Mouse (Mus musculus) hindbrain, postnatal 0 days (tissue): ENCODE results near the gene Rpl23. TPM values are rescaled to one million over a fixed set of nuclear protein-coding genes. Genes with fewer than 3 reads are reported as not detected.

Experiments used
- ATAC-seq: fragments of 200-750 bp; cut with Nextera tagmentation; 2 replicates; pipeline ENCODE4 v1.8.0; 2017; ENCODE audit warnings: mild to moderate bottlenecking, moderate TSS enrichment, moderate library complexity
- DNase-seq: peaks from one replicate; pipeline ENCODE4 v3.0.0-alpha.2; 2015; ENCODE audit warnings: low spot score
- H3K27ac ChIP-seq: fragments of 300-500 bp; sonication (generic); 2 replicates; pipeline ENCODE4 v1.5.1; 2014; ENCODE audit warnings: mild to moderate bottlenecking
- H3K27me3 ChIP-seq: fragments of 300-500 bp; sonication (generic); 2 replicates; pipeline ENCODE4 v1.6.1; 2014; ENCODE audit warnings: low read length, mixed read lengths; ENCODE audit not compliant: insufficient read depth
- H3K36me3 ChIP-seq: fragments of 300-500 bp; sonication (generic); 2 replicates; pipeline ENCODE4 v1.6.1; 2014; ENCODE audit warnings: low read length, mixed read lengths; ENCODE audit not compliant: insufficient read depth
- H3K4me1 ChIP-seq: fragments of 300-500 bp; sonication (generic); 2 replicates; pipeline ENCODE4 v1.6.1; 2014; ENCODE audit warnings: antibody characterized with exemption, low read length, mixed read lengths; ENCODE audit not compliant: insufficient read depth
- H3K4me2 ChIP-seq: fragments of 300-500 bp; sonication (generic); 2 replicates; pipeline ENCODE4 v1.6.1; 2014; ENCODE audit warnings: low read depth, mild to moderate bottlenecking, low read length, moderate library complexity, mixed read lengths
- H3K4me3 ChIP-seq: fragments of 300-500 bp; sonication (generic); 2 replicates; pipeline ENCODE4 v1.5.1; 2014; ENCODE audit warnings: low read length
- H3K9ac ChIP-seq: fragments of 300-500 bp; sonication (generic); replicated peaks from 2 replicates; pipeline ENCODE4 v1.6.1; 2014; ENCODE audit warnings: mild to moderate bottlenecking, low read length, moderate library complexity, mixed read lengths
- H3K9me3 ChIP-seq: fragments of 300-500 bp; sonication (generic); 2 replicates; pipeline ENCODE4 v1.6.1; 2016; ENCODE audit warnings: low read length, mixed read lengths
- CTCF ChIP-seq: IDR thresholded peaks from 2 replicates; pipeline ENCODE4 v1.5.1; 2016; ENCODE audit warnings: antibody characterized with exemption, control low read depth, low read depth
- WGBS: fragments of 180-500 bp; shearing (Covaris S2); extraction: QIAGEN DNeasy Blood & Tissue Kit; methylation state at CpG from one replicate; pipeline ENCODE4 v1.1.7; 2014; 5-methylcytosine and 5-hydroxymethylcytosine counted together
- polyA plus RNA-seq: library from polyadenylated mRNA; unstranded; fragments of >200 nt; fragmentation: Nextera tagmentation; extraction: Ambion mirVana; gene quantifications from 2 replicates; pipeline ENCODE4 v1.2.1, GENCODE M21; 2015
- total RNA-seq: library from RNA; depleted of rRNA; stranded (reverse); fragments of >200 nt; gene quantifications from 2 replicates; pipeline ENCODE4 v1.2.3, GENCODE M21; 2014

Rpl23 gene
- total and polyA plus RNA-seq, 2 experiments from 2014 or later = 124 to 351 TPM

GRCm38 (mm10) chr11:97771410-97771809 lies 10.8 kb downstream of the Rpl23 start:
- H3K9ac ChIP-seq = no peak overlapping the region
- no peaks in the 10 kb centered on the region for H3K27me3 ChIP-seq
- no peak overlapping the region for H3K4me3 ChIP-seq
- no peak overlapping the region for H3K27ac ChIP-seq
- H3K9me3 ChIP-seq = no peaks in the 10 kb centered on the region
- DNase-seq = no peak
- H3K4me2 ChIP-seq = no peak overlapping the region
- H3K36me3 ChIP-seq = 0 out of 2 replicates have a peak, but pooled peaks cover under 1% of the 10 kb centered on the region
- TF ChIP-seq CTCF = no peak
- WGBS = 84% methylated on average over 14 of the region's 14 CpGs
- no peaks in the 10 kb centered on the region for H3K4me1 ChIP-seq
- ATAC-seq = no peak

DNA sequence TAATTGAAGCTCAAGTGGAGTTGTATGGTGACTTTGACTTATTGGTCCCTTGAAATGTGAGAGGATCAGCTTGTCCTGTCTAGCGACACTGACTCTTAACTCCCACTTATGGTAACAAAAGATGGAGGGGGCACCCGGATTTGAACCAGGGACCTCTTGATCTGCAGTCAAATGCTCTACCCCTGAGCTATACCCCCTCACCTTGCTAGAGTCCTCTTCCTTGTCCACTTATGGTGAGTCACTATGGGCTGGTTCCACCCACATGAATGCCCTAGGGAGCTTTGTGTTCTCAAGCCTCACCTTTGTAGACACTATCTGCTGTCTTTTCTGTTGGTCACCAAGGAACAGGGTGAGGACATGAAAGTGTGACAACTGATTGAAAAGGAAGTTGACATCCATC lies 12.5 kb downstream of the Rpl23 start:
- Histone ChIP-seq H3K4me1 (peaks cover 7% of the 10 kb centered on the region), H3K27me3 (no peaks in the 10 kb centered on the region), H3K27ac (no peak overlapping the region), H3K9me3 (no peaks in the 10 kb centered on the region), H3K4me3 (no peak overlapping the region), H3K36me3 (no peaks in the 10 kb centered on the region), H3K4me2 (no peak overlapping the region), H3K9ac (no peak overlapping the region)
- DNase-seq = no peak
- 48% methylated on average over 2 of the region's 2 CpGs for WGBS
- ATAC-seq = no peak
- TF ChIP-seq CTCF = no peak

- Histone ChIP-seq H3K9ac (peak within 1 kb of the TSS; percentile 88), H3K4me3 (peak within 1 kb of the TSS; percentile 89), H3K4me2 (peak within 1 kb of the TSS; percentile 78), H3K9me3 (no peaks in the 10 kb centered on the region), H3K4me1 (peaks cover 7% of the 10 kb centered on the region), H3K36me3 (peaks cover 15% of the 10 kb centered on the region), H3K27ac (peak within 1 kb of the TSS; percentile 92), H3K27me3 (no peaks in the 10 kb centered on the region)
- DNase-seq = peak; percentile 98
- TF ChIP-seq CTCF = no peak
- under 1% methylated on average over 38 of the region's 38 CpGs for WGBS
- ATAC-seq = peak; percentile 97
These were observed 15.9 kb downstream of the Rpl23 start, which contains the start of gene Cwc25 for GRCm38 (mm10) chr11:97766154-97766881. Gene Cwc25 (minus strand): TSS chr11:97766556.

GRCm38 (mm10) chr11:97761638-97762037 lies 20.6 kb downstream of the Rpl23 start:
- Histone ChIP-seq H3K4me3 (no peak overlapping the region), H3K27me3 (no peaks in the 10 kb centered on the region), H3K27ac (no peak overlapping the region), H3K4me1 (peaks cover 7% of the 10 kb centered on the region), H3K4me2 (no peak overlapping the region), H3K36me3 (peaks cover 25% of the 10 kb centered on the region), H3K9me3 (no peaks in the 10 kb centered on the region), H3K9ac (no peak overlapping the region)
- TF ChIP-seq CTCF = peak; percentile 51
- DNase-seq (peak; percentile 47), ATAC-seq (no peak)

GRCm38 (mm10) chr11:97758942-97759341 lies 23.3 kb downstream of the Rpl23 start:
- ATAC-seq = no peak
- WGBS = 86% methylated on average over 6 of the region's 6 CpGs
- peaks cover 42% of the 10 kb centered on the region for H3K36me3 ChIP-seq

GRCm38 (mm10) chr11:97758125-97758524 lies 24.1 kb downstream of the Rpl23 start:
- Histone ChIP-seq H3K4me3 (no peak overlapping the region), H3K9ac (no peak overlapping the region), H3K27me3 (no peaks in the 10 kb centered on the region), H3K36me3 (peaks cover 48% of the 10 kb centered on the region), H3K4me1 (no peaks in the 10 kb centered on the region), H3K27ac (no peak overlapping the region), H3K9me3 (no peaks in the 10 kb centered on the region), H3K4me2 (no peak overlapping the region)
- DNase-seq = no peak
- WGBS = 93% methylated on average over 1 of the region's 1 CpGs
- ATAC-seq = no peak
- no peak for TF ChIP-seq CTCF

More at GRCm38 (mm10) chr11:97758942-97759341, 23.3 kb downstream of the Rpl23 start:
- Histone ChIP-seq H3K9ac (no peak overlapping the region), H3K27ac (no peak overlapping the region), H3K4me1 (no peaks in the 10 kb centered on the region), H3K27me3 (no peaks in the 10 kb centered on the region), H3K4me2 (no peak overlapping the region), H3K4me3 (no peak overlapping the region), H3K9me3 (no peaks in the 10 kb centered on the region)
- DNase-seq = no peak
- no peak for TF ChIP-seq CTCF

GRCm38 (mm10) chr11:97753277-97753676 lies 29.0 kb downstream of the Rpl23 start:
- no peak overlapping the region for H3K4me2 ChIP-seq
- WGBS = 91% methylated on average over 8 of the region's 8 CpGs
- DNase-seq = no peak
- no peak overlapping the region for H3K4me3 ChIP-seq
- ATAC-seq = no peak
- H3K36me3 ChIP-seq = peaks cover 60% of the 10 kb centered on the region
- TF ChIP-seq CTCF = no peak
- H3K9me3 ChIP-seq = no peaks in the 10 kb centered on the region
- H3K9ac ChIP-seq = no peak overlapping the region
- no peaks in the 10 kb centered on the region for H3K27me3 ChIP-seq
- no peaks in the 10 kb centered on the region for H3K4me1 ChIP-seq
- no peak overlapping the region for H3K27ac ChIP-seq
